Mouse (Mus musculus) liver, embryonic 15.5 days (tissue): ENCODE results near the gene Disc1. TPM values are rescaled to one million over a fixed set of nuclear protein-coding genes. Genes with fewer than 3 reads are reported as not detected.

Experiments used
- ATAC-seq: fragments of 200-750 bp; cut with Nextera tagmentation; 2 replicates; pipeline ENCODE4 v1.8.0; 2017; ENCODE audit warnings: moderate number of reproducible peaks, mild to moderate bottlenecking, moderate library complexity; ENCODE audit not compliant: insufficient read depth
- H3K27ac ChIP-seq: fragments of 300-500 bp; sonication (generic); replicated peaks from 2 replicates; pipeline ENCODE4 v1.5.1; 2015; ENCODE audit warnings: mild to moderate bottlenecking, inconsistent platforms
- H3K27me3 ChIP-seq: fragments of 300-500 bp; sonication (generic); 2 replicates; pipeline ENCODE4 v1.6.1; 2015; ENCODE audit warnings: mild to moderate bottlenecking, inconsistent platforms
- H3K36me3 ChIP-seq: fragments of 300-500 bp; sonication (generic); replicated peaks from 2 replicates; pipeline ENCODE4 v1.6.1; 2015; ENCODE audit warnings: moderate library complexity, mild to moderate bottlenecking, inconsistent platforms
- H3K4me1 ChIP-seq: fragments of 300-500 bp; sonication (generic); replicated peaks from 2 replicates; pipeline ENCODE4 v1.6.1; 2015; ENCODE audit warnings: inconsistent platforms
- H3K4me2 ChIP-seq: fragments of 300-500 bp; sonication (generic); 2 replicates; pipeline ENCODE4 v1.6.1; 2015; ENCODE audit warnings: moderate library complexity, mild to moderate bottlenecking, inconsistent platforms
- H3K4me3 ChIP-seq: fragments of 300-500 bp; sonication (generic); replicated peaks from 2 replicates; pipeline ENCODE4 v1.5.1; 2015; ENCODE audit warnings: mild to moderate bottlenecking, inconsistent platforms
- H3K9ac ChIP-seq: fragments of 300-500 bp; sonication (generic); 2 replicates; pipeline ENCODE4 v1.6.1; 2015; ENCODE audit warnings: moderate library complexity, mild to moderate bottlenecking, inconsistent platforms
- H3K9me3 ChIP-seq: fragments of 300-500 bp; sonication (generic); replicated peaks from 2 replicates; pipeline ENCODE4 v1.6.1; 2016; ENCODE audit warnings: inconsistent platforms
- WGBS: fragments of 180-500 bp; shearing (Covaris S2); methylation state at CpG from one replicate; pipeline ENCODE4 v1.1.7; 2015; ENCODE audit warnings: mixed read lengths; ENCODE audit not compliant: insufficient replicate concordance; 5-methylcytosine and 5-hydroxymethylcytosine counted together
- polyA plus RNA-seq: library from polyadenylated mRNA; unstranded; fragments of >200 nt; fragmentation: Nextera tagmentation; extraction: Ambion mirVana; gene quantifications from 2 replicates; pipeline ENCODE4 v1.2.1, GENCODE M21; 2015

Gene Disc1
- polyA plus RNA-seq, 1 experiment from 2014 or later, result 0.30 TPM

DNA sequence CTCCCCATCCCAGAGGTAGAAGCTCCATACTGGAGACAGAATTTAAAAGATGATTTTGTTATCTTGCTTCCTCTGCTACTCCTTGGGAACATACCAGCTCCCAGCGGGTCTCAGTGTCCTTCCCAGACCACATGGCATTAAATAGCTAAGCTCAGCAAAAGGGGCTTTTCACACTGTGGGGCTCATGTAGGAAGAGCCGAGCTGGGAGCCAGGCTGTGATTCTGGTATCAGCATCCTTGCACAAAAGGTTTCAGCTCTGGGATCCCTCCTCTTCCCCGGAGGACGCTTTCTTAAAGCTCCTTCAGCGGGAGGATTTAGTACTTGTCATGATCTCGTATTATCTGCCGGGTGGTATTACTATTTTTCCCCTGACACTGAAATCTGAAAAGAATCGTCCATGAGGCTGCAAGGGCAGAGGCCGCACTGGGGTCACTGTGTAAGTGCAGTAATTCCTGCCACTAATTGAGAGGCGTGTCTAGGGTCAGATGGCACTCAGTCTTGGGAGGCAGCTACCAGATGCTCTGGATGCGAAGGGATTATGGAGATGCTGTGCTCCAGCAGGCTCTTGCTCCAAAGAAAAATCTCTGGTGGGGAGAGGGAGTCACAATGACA is 223.2 kb downstream of the Disc1 start:
- 46% methylated on average over 11 of the region's 11 CpGs for WGBS
- H3K4me3 ChIP-seq, result no peak overlapping the region
- no peak overlapping the region for H3K4me2 ChIP-seq
- no peaks in the 10 kb centered on the region for H3K36me3 ChIP-seq
- no peaks in the 10 kb centered on the region for H3K4me1 ChIP-seq
- no peak overlapping the region for H3K9ac ChIP-seq
- no peak overlapping the region for H3K27ac ChIP-seq
- no peaks in the 10 kb centered on the region for H3K9me3 ChIP-seq
- no peak for ATAC-seq
- no peaks in the 10 kb centered on the region for H3K27me3 ChIP-seq

DNA sequence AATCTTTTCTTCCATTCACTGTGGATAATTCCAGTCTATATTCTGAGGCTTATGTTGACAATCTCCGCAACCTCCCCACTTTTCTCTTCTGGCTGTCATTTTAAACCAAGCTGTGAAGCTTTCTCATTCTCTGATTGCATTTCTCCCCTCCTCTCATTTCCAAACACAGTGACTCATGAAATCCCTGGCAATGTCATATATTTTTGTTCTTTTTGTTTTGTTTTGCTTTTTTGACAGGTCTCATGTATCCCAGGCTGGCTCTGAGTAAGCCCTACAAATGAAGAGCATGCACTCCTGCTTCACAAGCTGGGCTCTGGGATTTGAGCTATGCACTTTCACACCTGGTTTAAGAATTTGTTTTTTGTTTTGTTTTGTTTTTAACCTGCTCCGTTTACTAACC is 225.2 kb downstream of the Disc1 start:
- Histone ChIP-seq H3K4me2 (no peak overlapping the region), H3K9ac (no peak overlapping the region), H3K27me3 (no peaks in the 10 kb centered on the region), H3K4me3 (no peak overlapping the region), H3K36me3 (no peaks in the 10 kb centered on the region), H3K4me1 (no peaks in the 10 kb centered on the region), H3K27ac (no peak overlapping the region), H3K9me3 (no peaks in the 10 kb centered on the region)
- no peak for ATAC-seq
- WGBS, result 63% methylated on average over 2 of the region's 2 CpGs

DNA sequence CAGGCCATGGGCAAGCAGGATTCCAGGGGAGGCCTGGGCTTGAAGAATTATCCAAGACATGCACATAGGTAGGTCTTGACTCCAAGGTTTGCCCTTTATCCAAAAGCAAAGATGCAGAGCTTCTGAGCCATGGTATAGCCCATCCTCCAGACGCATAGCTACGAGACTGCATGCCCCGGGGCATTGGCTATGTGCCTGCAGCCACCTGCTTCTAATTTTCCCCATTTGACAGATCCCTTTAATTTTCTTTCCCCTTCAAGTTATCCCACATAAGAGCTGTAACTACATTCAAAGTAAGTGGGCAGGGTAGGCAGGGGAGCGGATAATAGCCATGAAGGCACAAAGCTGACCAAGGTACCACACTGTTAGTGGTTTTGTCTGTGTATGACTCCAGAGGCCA is 225.9 kb downstream of the Disc1 start:
- Histone ChIP-seq H3K27me3 (no peaks in the 10 kb centered on the region), H3K36me3 (no peaks in the 10 kb centered on the region), H3K4me1 (no peaks in the 10 kb centered on the region), H3K9ac (no peak overlapping the region), H3K4me2 (no peak overlapping the region), H3K9me3 (no peaks in the 10 kb centered on the region), H3K27ac (no peak overlapping the region), H3K4me3 (no peak overlapping the region)
- ATAC-seq, result no peak
- WGBS, result 58% methylated on average over 4 of the region's 4 CpGs

DNA sequence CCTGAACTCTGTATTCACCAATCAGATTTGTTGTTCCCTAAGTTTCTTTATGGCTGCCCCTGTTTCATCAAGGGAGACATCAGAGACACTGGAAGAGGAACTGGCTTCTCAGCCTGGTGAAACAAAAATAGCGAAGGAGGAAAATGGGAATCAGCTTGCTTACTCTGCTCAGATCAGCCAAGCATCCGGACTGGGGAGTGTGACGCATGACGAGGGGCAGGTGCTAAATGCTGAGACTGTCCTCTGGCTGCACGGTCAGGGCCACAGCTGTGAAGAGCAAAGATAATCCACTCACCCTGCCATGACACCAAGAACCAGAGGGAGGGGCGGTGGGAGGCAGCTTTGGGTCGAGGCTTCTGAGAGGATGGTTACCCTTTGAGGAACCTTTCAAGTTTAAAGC is 228.5 kb downstream of the Disc1 start:
- no peaks in the 10 kb centered on the region for H3K9me3 ChIP-seq
- no peak overlapping the region for H3K4me2 ChIP-seq
- no peaks in the 10 kb centered on the region for H3K4me1 ChIP-seq
- H3K9ac ChIP-seq, result no peak overlapping the region
- WGBS, result 26% methylated on average over 7 of the region's 7 CpGs
- H3K27me3 ChIP-seq, result no peaks in the 10 kb centered on the region
- no peaks in the 10 kb centered on the region for H3K36me3 ChIP-seq
- no peak overlapping the region for H3K4me3 ChIP-seq
- no peak overlapping the region for H3K27ac ChIP-seq
- no peak for ATAC-seq

DNA sequence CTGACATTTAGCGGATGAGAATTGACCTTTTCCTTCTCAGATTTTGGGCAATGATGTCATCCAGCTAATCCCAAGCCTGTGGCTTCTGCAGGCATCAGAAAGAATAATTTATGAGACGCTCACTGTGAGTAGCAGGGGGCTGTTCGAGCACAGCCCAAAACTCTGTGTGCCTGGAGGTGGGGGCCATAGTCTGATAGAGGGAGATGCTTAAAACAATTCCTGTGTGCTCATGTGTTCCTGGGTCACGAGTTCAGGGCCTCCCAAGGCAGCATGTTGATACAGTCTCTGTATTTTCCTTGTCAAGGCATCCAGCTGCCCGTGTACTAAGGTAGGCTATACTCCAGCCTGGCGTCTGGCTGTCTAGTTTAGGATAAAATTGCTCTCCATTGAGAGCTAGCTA is 229.5 kb downstream of the Disc1 start:
- H3K4me1 ChIP-seq, result no peaks in the 10 kb centered on the region
- H3K9ac ChIP-seq, result no peak overlapping the region
- 37% methylated on average over 6 of the region's 6 CpGs for WGBS

DNA sequence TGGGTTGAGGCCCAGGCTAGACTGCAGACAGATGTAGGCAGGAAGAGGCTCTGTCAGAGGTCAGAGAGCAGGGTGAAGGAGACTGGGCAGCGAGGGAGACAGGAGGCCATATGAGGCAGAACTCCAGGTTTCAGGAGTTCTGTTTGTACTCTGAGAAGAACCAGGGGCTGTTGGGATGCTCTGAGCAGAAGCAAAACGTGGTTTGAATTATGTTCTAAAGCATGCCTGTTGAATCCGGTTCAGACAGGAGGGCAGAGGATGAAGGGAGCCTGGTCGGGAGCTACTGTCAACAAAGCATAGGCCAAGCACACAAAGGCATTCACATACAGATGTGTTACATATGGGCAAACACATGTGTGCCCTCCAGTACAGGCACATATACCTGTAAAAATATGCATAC is 230.9 kb downstream of the Disc1 start:
- H3K27ac ChIP-seq, result no peak overlapping the region
- no peak overlapping the region for H3K4me2 ChIP-seq
- H3K27me3 ChIP-seq, result no peaks in the 10 kb centered on the region
- H3K9ac ChIP-seq, result no peak overlapping the region
- WGBS, result 42% methylated on average over 4 of the region's 4 CpGs
- H3K4me1 ChIP-seq, result no peaks in the 10 kb centered on the region
- no peak for ATAC-seq
- no peaks in the 10 kb centered on the region for H3K9me3 ChIP-seq
- no peaks in the 10 kb centered on the region for H3K36me3 ChIP-seq
- H3K4me3 ChIP-seq, result no peak overlapping the region

More for the DNA sequence above, 229.5 kb downstream of the Disc1 start:
- no peak for ATAC-seq
- Histone ChIP-seq H3K27ac (no peak overlapping the region), H3K4me3 (no peak overlapping the region), H3K9me3 (no peaks in the 10 kb centered on the region), H3K27me3 (no peaks in the 10 kb centered on the region), H3K36me3 (no peaks in the 10 kb centered on the region), H3K4me2 (no peak overlapping the region)

DNA sequence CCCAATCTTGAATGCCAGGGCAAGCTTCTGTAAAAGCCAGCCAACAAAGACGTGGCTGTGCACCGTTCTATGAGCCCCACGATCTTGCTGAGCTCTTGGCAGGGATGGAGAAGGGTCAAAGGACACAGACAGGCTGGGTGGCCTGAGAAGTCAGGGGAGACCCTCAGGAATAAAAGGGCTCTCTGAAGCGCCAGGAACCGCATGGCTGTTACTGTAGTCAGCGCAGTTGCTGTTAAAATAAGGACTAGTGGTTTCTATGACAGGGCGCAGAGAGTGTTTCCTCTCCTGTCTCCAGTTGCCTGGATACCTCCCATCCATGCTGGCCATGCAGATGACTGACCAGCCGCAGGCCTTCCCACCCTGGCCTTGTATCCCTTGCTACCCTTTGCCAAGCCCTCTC is 231.4 kb downstream of the Disc1 start:
- Histone ChIP-seq H3K9me3 (no peaks in the 10 kb centered on the region), H3K4me2 (no peak overlapping the region)

DNA sequence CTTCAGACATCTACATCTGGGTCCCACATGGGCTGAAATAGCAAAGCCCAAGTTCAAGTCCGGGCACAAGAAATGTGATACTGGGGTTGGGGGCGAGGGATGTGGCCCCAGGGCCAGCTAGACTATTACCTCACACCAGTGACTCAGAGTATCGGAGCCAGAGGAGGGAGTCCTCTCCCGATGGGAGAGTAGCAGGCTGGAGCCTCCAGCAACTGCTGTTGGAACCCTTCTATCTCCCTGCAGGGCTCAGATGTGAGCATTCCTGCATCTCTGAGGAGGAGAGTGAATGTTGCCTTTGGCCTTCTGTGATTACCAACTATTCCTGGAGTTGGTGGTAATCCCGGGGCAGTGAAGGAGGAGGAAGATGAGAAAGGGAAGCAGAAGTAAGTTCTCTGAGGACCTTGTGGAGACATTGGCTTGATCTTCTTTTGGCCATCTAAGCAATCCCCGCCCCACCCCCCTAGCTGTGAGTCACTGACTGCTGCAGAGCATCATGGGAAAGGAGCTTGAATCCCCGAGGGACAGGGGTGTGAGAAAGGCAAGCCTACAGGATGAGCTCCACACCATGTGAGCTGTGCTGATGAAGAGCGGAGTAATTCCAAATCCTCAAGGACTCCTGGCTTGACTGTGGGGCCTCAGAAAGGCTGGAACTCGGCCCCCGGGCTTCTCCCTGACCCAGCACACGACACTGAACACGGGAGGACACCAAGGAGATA is 232.1 kb downstream of the Disc1 start:
- Histone ChIP-seq H3K9ac (no peak overlapping the region), H3K4me2 (no peak overlapping the region)

More for the DNA sequence above, 231.4 kb downstream of the Disc1 start:
- 65% methylated on average over 8 of the region's 8 CpGs for WGBS
- H3K9ac ChIP-seq, result no peak overlapping the region
- no peaks in the 10 kb centered on the region for H3K4me1 ChIP-seq
- H3K4me3 ChIP-seq, result no peak overlapping the region
- H3K27ac ChIP-seq, result no peak overlapping the region
- no peaks in the 10 kb centered on the region for H3K27me3 ChIP-seq
- no peak for ATAC-seq
- H3K36me3 ChIP-seq, result no peaks in the 10 kb centered on the region

DNA sequence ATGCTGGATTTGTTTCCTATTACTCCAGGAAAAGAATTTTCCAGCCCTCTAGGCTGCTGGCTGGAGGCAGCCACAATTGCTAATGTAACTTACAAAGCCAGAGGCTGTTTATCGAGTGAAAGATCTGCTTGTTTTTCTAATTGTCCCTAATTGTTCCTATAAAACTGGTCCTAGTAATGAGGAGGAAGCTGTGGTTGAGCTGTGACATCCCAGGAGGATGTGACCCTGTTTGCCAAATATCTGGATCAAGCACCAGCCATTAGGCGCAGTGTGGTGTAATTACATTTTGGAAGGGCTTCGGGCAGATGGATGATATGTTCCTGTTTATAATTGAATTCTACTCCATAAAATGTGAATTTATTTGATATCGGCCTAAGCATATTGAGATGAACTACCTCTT is 233.3 kb downstream of the Disc1 start:
- no peak overlapping the region for H3K4me3 ChIP-seq
- WGBS, result 53% methylated on average over 4 of the region's 4 CpGs

More for the DNA sequence above, 232.1 kb downstream of the Disc1 start:
- ATAC-seq, result no peak
- Histone ChIP-seq H3K36me3 (no peaks in the 10 kb centered on the region), H3K27ac (no peak overlapping the region), H3K4me1 (no peaks in the 10 kb centered on the region), H3K9me3 (no peaks in the 10 kb centered on the region), H3K27me3 (no peaks in the 10 kb centered on the region), H3K4me3 (no peak overlapping the region)
- 44% methylated on average over 12 of the region's 12 CpGs for WGBS

DNA sequence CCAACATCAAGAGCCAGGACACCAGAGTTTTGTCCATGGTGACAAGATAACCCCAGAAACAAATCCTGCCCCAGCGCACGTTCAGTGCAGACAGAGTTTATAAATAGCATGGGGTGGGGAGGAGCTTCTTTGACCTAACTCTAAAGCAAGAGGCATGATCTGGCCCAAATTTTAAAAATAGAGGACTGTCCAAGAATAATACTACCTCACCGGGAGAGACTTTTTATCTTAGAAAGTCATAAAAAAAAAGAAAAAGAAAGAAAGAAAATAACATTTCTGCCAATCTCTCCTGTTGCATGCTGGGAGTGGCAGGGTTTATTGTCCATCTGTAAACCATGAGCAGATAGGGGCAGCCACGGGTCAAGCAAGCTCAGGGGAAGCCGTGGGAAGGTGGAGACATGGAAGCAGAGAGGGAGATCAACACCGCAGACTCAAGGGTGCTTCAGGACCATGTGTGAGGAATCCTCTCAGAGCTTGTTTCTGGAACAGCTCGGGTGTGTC is 233.9 kb downstream of the Disc1 start:
- Histone ChIP-seq H3K4me1 (no peaks in the 10 kb centered on the region), H3K36me3 (no peaks in the 10 kb centered on the region), H3K4me2 (no peak overlapping the region), H3K27ac (no peak overlapping the region), H3K9me3 (no peaks in the 10 kb centered on the region), H3K9ac (no peak overlapping the region), H3K27me3 (no peaks in the 10 kb centered on the region), H3K4me3 (no peak overlapping the region)
- WGBS, result 38% methylated on average over 7 of the region's 7 CpGs
- no peak for ATAC-seq

More for the DNA sequence above, 233.3 kb downstream of the Disc1 start:
- H3K27me3 ChIP-seq, result no peaks in the 10 kb centered on the region
- no peak for ATAC-seq
- no peaks in the 10 kb centered on the region for H3K36me3 ChIP-seq
- H3K4me1 ChIP-seq, result no peaks in the 10 kb centered on the region
- H3K9me3 ChIP-seq, result no peaks in the 10 kb centered on the region
- no peak overlapping the region for H3K9ac ChIP-seq
- H3K4me2 ChIP-seq, result no peak overlapping the region
- H3K27ac ChIP-seq, result no peak overlapping the region

DNA sequence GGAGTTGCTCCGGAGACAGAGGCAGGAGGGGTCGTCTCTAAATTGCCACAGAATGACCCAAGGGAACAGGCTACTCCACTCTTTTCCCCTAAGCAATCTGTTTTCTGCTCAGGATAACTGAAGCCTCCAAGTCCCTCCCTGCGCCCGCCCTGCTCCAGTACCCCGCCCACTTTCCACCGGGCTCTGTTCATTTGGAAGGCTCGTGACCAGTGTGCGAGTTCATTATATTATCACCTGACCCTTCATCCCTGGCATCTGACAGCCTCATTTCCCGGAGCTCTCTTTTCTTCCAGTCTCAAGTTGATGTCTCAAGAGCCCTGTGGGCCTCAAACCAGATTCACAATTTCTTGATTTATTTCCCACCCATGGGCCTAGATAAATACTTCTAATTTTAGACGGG is 237.5 kb downstream of the Disc1 start:
- Histone ChIP-seq H3K4me2 (no peak overlapping the region), H3K27me3 (no peaks in the 10 kb centered on the region), H3K4me1 (no peaks in the 10 kb centered on the region), H3K36me3 (no peaks in the 10 kb centered on the region), H3K9me3 (no peaks in the 10 kb centered on the region), H3K4me3 (no peak overlapping the region), H3K27ac (no peak overlapping the region), H3K9ac (no peak overlapping the region)
- ATAC-seq, result no peak
- 65% methylated on average over 10 of the region's 10 CpGs for WGBS
